In genomic region chr5:121162923-121163322, GRCm38 (mm10) we compare ENCODE assay signal across 29 mouse cellular contexts. TPM values are rescaled to one million over a fixed set of nuclear protein-coding genes. Genes with fewer than 3 reads are reported as not detected.
A peak's percentile ranks its signal among the peaks of the same experiment; 100 is the strongest.
DNase-seq lines count a peak whose midpoint lies in the region; ATAC-seq and TF ChIP-seq lines count a peak whose summit lies in the region.
"Had no signal": no experiment of that assay in that cellular context is flagged by ENCODE, and none has a peak within 500 bp of the region (broad histone marks: within the 10 kb centered on the region; RNA-seq: fewer than 3 reads in every experiment).

No protein-coding gene starts in this region.

- H3K27me3 ChIP-seq in kidney, embryonic 16.5 days (ENCODE audit: insufficient read depth, low read length), result no peaks in the 10 kb centered on the region
- H3K27me3 ChIP-seq in kidney, postnatal 0 days (ENCODE audit: insufficient read depth, low read length), result no peaks in the 10 kb centered on the region
- no peaks in the 10 kb centered on the region for H3K27me3 ChIP-seq in forebrain, embryonic 13.5 days
- H3K27me3 ChIP-seq: CH12.LX; embryonic facial prominence, embryonic 13.5 days; forebrain, embryonic 12.5 days; heart, embryonic 12.5 days; heart, embryonic 15.5 days; hindbrain, embryonic 13.5 days; Patski had no signal

- no peaks in the 10 kb centered on the region for H3K9me3 ChIP-seq in kidney, embryonic 16.5 days (ENCODE audit: low read length)
- no peaks in the 10 kb centered on the region for H3K9me3 ChIP-seq in kidney, postnatal 0 days (replicated peaks; ENCODE audit: low read length)
- H3K9me3 ChIP-seq in forebrain, embryonic 13.5 days (replicated peaks), result no peaks in the 10 kb centered on the region
- H3K9me3 ChIP-seq: embryonic facial prominence, embryonic 10.5 days; embryonic facial prominence, embryonic 13.5 days; forebrain, embryonic 12.5 days; G1E; heart, embryonic 12.5 days; heart, embryonic 15.5 days; hindbrain, embryonic 10.5 days; hindbrain, embryonic 13.5 days had no signal

- no peak overlapping the region for H3K4me3 ChIP-seq in kidney, embryonic 16.5 days (ENCODE audit: low read length)
- H3K4me3 ChIP-seq in kidney, postnatal 0 days (replicated peaks; ENCODE audit: low read depth, low read length), result no peak overlapping the region
- H3K4me3 ChIP-seq in forebrain, embryonic 13.5 days, result no peak overlapping the region
- H3K4me3 ChIP-seq: embryonic facial prominence, embryonic 10.5 days; embryonic facial prominence, embryonic 13.5 days; erythroblast, embryonic 14.5 days; forebrain, embryonic 12.5 days; gastrocnemius, adult 2 months; heart, embryonic 12.5 days; heart, embryonic 15.5 days; hindbrain, embryonic 10.5 days; hindbrain, embryonic 13.5 days had no signal

- no peak for ATAC-seq in kidney, embryonic 16.5 days (ENCODE audit: low FRiP score, low TSS enrichment)
- peak; percentile 71 for ATAC-seq in kidney, postnatal 0 days (replicated peaks; ENCODE audit: low FRiP score, low read depth)
- ATAC-seq in forebrain, embryonic 13.5 days, result no peak
- ATAC-seq: forebrain, embryonic 16.5 days; Patski had no signal

- no peaks in the 10 kb centered on the region for H3K4me1 ChIP-seq in kidney, embryonic 16.5 days (ENCODE audit: insufficient read depth, low read length)
- no peaks in the 10 kb centered on the region for H3K4me1 ChIP-seq in kidney, postnatal 0 days (replicated peaks; ENCODE audit: insufficient read depth, low read length)
- no peaks in the 10 kb centered on the region for H3K4me1 ChIP-seq in forebrain, embryonic 13.5 days
- H3K4me1 ChIP-seq: embryonic facial prominence, embryonic 10.5 days; embryonic facial prominence, embryonic 13.5 days; forebrain, embryonic 12.5 days had no signal

- WGBS in kidney, embryonic 16.5 days, result 80% methylated on average over 7 of the region's 7 CpGs
- 77% methylated on average over 7 of the region's 7 CpGs for WGBS in kidney, postnatal 0 days
- 89% methylated on average over 7 of the region's 7 CpGs for WGBS in forebrain, embryonic 13.5 days

- no peak overlapping the region for H3K4me2 ChIP-seq in kidney, embryonic 16.5 days (replicated peaks; ENCODE audit: low read depth, low read length)
- no peak overlapping the region for H3K4me2 ChIP-seq in kidney, postnatal 0 days (ENCODE audit: low read length)
- H3K4me2 ChIP-seq in forebrain, embryonic 13.5 days, result no peak overlapping the region
- H3K4me2 ChIP-seq: embryonic facial prominence, embryonic 13.5 days; forebrain, embryonic 12.5 days; heart, embryonic 12.5 days; heart, embryonic 15.5 days; hindbrain, embryonic 13.5 days had no signal

- no peak for TF ChIP-seq CTCF in kidney, postnatal 0 days (IDR thresholded peaks at IDR 0.05; ENCODE audit: low read depth)

- peaks cover 68% of the 10 kb centered on the region for H3K36me3 ChIP-seq in kidney, embryonic 16.5 days (ENCODE audit: insufficient read depth, low read length)
- peaks cover 45% of the 10 kb centered on the region for H3K36me3 ChIP-seq in kidney, postnatal 0 days (ENCODE audit: insufficient read depth, low read length)
- peaks cover 96% of the 10 kb centered on the region for H3K36me3 ChIP-seq in forebrain, embryonic 13.5 days (ENCODE audit: poor library complexity, severe bottlenecking)

- H3K9ac ChIP-seq in kidney, embryonic 16.5 days (replicated peaks; ENCODE audit: low read length), result no peak overlapping the region
- no peak overlapping the region for H3K9ac ChIP-seq in kidney, postnatal 0 days (ENCODE audit: low read depth, low read length)
- no peak overlapping the region for H3K9ac ChIP-seq in forebrain, embryonic 13.5 days
- H3K9ac ChIP-seq: embryonic facial prominence, embryonic 13.5 days; forebrain, embryonic 12.5 days; heart, embryonic 12.5 days; heart, embryonic 15.5 days; hindbrain, embryonic 13.5 days had no signal

- peak; percentile 69 for DNase-seq in kidney, adult 18-20 months
- DNase-seq in kidney, adult 8-10 months, result peak; percentile 75 to 81
- DNase-seq in kidney, postnatal 0 days (ENCODE audit: low spot score), result no peak
- peak; percentile 80 to 89 for DNase-seq in kidney, postnatal 25 days
- no peak for DNase-seq in frontal cortex, adult 2 months (ENCODE audit: extremely low spot score in 1 of 2, low spot score in 1 of 2)
- DNase-seq: adrenal gland, postnatal 10 days; adrenal gland, postnatal 36 days; B cell, adult 2 months; cerebellum, adult 18-20 months; cerebellum, adult 9-10 months; cerebellum, postnatal 14 days; gastrocnemius, adult 2 months; heart, adult 11 months; heart, postnatal 10 days; heart, postnatal 36 days had no signal

- no peak overlapping the region for H3K27ac ChIP-seq in kidney, embryonic 16.5 days (ENCODE audit: low read length)
- no peak overlapping the region for H3K27ac ChIP-seq in kidney, postnatal 0 days
- no peak overlapping the region for H3K27ac ChIP-seq in forebrain, embryonic 13.5 days
- H3K27ac ChIP-seq: embryonic facial prominence, embryonic 10.5 days; embryonic facial prominence, embryonic 13.5 days; forebrain, embryonic 12.5 days; gastrocnemius, adult 2 months; heart, embryonic 15.5 days; hindbrain, embryonic 10.5 days; hindbrain, embryonic 13.5 days had no signal

RNA-seq across cellular contexts. Expression of gene Ptpn11, which starts 28.3 kb away (rescaled TPM):
- polyA plus RNA-seq in kidney, embryonic 16.5 days (2015; fragmentation: Nextera tagmentation; extraction: Ambion mirVana), result 17.0 and 19.1 TPM in 2 replicates
- 20.0 and 20.8 TPM in 2 replicates for polyA plus RNA-seq in kidney, postnatal 0 days (2015; fragmentation: Nextera tagmentation; extraction: Ambion mirVana)
- polyA plus RNA-seq in frontal cortex, adult 2 months (2012; rRNA removed), result 63.8 and 64.8 TPM in 2 replicates
- 27.8 and 28.4 TPM in 2 replicates for polyA plus RNA-seq in forebrain, embryonic 13.5 days (2015; fragmentation: Nextera tagmentation; extraction: Ambion mirVana)

RNA-seq across cellular contexts. Expression of gene Rpl6, which starts 41.4 kb away (rescaled TPM):
- 575 and 586 TPM in 2 replicates for polyA plus RNA-seq in kidney, embryonic 16.5 days (2015; fragmentation: Nextera tagmentation; extraction: Ambion mirVana)
- 655 and 681 TPM in 2 replicates for polyA plus RNA-seq in kidney, postnatal 0 days (2015; fragmentation: Nextera tagmentation; extraction: Ambion mirVana)
- 384 and 411 TPM in 2 replicates for polyA plus RNA-seq in frontal cortex, adult 2 months (2012; rRNA removed)
- 466 and 500 TPM in 2 replicates for polyA plus RNA-seq in forebrain, embryonic 13.5 days (2015; fragmentation: Nextera tagmentation; extraction: Ambion mirVana)

RNA-seq across cellular contexts. Expression of gene Hectd4, which starts 57.1 kb away (rescaled TPM):
- polyA plus RNA-seq in kidney, embryonic 16.5 days (2015; fragmentation: Nextera tagmentation; extraction: Ambion mirVana), result 3.8 and 4.5 TPM in 2 replicates
- 2.0 and 2.9 TPM in 2 replicates for polyA plus RNA-seq in kidney, postnatal 0 days (2015; fragmentation: Nextera tagmentation; extraction: Ambion mirVana)
- polyA plus RNA-seq in frontal cortex, adult 2 months (2012; rRNA removed), result 70.9 and 77.4 TPM in 2 replicates
- polyA plus RNA-seq in forebrain, embryonic 13.5 days (2015; fragmentation: Nextera tagmentation; extraction: Ambion mirVana), result 12.6 and 13.4 TPM in 2 replicates

Comparison
In these comparisons a context has a peak if more than half of its experiments do, and no peak if none do; other contexts are left out.
1. DNase-seq: peak in kidney, adult 18-20 months (single experiment), kidney, adult 8-10 months (2 of 2) and kidney, postnatal 25 days (2 of 2); none in kidney, postnatal 0 days (single experiment) and frontal cortex, adult 2 months (0 of 2).